Mouse (Mus musculus) right cerebral cortex, postnatal 4 days (tissue): ENCODE measurements around the gene Gper1.
"Not testable (repeated sequence)": the region's sequence is repeated elsewhere in the genome, so short reads cannot be mapped to it uniquely, and the experiment has no call there.

Source experiments
- DNase-seq: peaks from one replicate; pipeline ENCODE4 v3.0.0-alpha.2; 2022

Gene Gper1

DNA sequence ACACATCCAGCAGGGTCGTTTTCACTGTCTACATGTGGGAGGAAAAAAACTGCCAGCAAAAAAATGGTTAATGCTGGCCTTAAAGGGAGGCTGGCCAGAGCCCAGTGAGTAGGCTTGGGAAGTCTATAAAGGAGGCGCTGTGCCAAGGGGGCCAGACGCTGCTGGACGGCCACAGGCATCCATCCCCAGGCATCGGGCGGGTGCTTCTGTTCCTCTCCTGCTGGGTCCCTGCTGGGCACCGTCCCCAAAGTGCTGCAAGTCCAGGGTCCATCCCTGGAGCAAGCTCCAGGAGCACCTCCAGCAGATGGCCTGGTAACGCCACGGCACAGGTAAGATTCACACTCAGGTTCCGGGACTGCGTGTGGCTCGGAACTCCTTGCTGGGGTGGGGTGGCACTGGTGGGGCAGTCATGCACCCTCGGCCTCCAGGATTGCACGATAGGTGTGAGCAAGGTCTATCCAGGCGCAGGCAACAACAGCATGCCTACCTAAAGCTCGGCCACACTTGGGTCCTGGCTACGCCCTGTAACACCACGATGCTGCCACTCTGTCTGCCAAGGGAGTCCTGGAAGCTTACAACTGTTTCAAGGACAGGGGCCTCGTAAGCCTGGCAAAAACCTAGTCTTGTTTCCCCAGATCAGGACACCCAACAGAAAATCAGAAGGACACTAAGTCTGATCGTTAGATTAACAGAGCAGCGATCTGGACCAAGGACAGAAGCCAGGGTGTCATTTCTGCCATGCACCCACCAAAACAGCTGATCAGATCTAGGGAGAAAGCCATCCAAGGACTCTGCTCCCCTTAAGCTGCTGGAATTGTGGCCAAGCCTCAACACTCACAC, at the start of gene Gper1:
Gper1 (plus strand) TSS at position 126 of the 840 bp plus-strand sequence.
- peak; percentile 67 for DNase-seq

DNA sequence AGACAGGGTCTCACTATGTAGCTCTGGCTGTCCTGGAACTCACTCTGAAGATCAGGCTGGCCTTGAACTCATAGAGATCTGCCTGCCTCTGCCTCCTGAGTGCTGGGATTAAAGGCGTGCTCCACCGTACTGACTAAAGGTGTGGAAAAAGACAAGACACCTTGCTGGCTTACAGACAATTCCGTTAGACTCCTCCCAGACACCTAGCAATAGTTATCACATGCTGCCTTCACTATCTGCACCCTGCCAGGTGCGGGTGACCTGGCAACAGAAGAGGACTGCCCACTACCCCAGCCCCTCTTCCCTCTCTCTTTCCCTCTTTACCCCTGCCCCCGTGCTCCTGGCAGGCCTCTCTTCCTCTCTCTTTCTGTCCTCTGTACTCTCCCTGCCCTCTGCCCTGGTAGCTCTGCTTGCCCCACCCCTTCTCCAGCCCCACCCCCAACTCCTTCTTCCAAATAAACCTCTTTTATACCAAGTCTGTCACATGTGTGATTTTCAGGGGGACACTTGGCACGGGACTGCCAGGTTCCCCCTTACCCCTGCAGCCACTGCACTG, 49.0 kb upstream of the Gper1 start:
- no peak for DNase-seq

DNA sequence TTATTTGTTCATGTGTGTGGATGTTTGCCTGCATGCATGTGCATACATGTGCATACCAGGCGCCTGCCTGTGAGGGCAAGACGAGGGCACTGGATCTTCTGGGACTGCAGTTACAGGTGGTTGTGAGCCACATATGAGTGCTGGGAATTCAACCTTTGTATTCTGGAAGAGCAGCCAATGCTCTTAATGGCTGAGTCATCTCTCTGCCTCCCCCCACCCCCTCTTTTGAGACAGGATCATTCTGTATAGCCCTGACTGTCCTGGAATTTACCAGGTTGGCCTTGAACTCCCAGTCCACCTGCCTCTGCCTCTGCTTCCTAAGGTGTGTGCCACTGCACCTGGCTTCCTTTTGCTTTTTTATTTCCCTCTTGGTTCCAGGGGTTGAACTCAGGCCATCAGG, 48.1 kb upstream of the Gper1 start:
- DNase-seq, result no peak

DNA sequence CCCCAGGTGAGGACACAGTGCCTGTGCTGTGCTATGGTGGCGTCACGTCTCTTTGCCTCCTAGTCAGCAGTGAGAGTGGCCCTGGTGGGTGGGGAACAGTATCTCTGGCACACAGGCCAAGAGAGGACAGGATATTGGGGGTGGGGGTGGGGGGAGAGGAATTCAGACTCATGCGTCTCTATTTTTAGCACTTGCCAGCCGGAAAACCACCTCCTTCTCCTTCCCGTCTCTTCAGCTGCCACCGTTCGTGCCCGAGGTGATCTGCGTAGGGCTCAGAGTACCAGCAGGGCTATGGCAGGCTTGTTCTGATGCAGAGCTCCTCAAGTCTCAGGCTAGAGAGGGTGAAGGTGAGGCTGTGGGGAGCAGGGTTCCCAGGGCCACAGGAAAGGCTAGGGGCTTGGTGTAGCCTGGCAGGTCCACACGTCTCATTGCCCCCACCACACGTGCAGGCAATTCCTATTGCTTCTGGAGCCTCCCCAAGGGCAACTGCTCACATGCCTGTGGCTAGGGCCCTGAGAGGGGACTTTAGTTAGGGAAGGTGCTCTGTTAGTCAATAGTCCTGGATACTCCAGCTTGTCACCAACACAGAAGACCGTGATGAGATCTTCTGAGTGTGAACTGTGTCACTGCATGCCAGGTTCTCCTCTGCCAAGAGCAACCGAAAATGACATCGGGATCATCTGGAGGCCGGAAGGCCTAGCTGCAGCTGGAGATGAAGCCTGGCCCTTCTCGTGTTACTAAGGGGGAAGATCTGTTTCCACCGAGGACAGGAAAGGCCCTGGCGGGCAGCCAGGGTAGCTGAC, 45.3 kb upstream of the Gper1 start, which contains the start of gene Gpr146:
Gpr146 (plus strand) TSS at position 230 of the 803 bp plus-strand sequence.
- DNase-seq, result peak; percentile 45

DNA sequence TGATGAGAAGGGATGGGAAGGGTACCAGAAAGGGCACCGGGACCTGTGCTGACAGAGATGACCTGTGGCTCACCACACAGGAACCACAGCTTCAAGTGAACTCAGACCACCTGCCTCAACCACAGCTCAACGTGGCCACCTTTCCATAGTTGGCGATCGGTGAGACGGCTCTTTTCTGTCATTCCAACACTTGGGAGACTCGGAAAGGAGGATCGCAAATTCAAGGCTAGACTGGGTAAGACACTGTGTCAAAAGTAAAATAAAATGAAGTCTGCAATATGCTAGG, 44.7 kb upstream of the Gper1 start:
- no peak for DNase-seq

DNA sequence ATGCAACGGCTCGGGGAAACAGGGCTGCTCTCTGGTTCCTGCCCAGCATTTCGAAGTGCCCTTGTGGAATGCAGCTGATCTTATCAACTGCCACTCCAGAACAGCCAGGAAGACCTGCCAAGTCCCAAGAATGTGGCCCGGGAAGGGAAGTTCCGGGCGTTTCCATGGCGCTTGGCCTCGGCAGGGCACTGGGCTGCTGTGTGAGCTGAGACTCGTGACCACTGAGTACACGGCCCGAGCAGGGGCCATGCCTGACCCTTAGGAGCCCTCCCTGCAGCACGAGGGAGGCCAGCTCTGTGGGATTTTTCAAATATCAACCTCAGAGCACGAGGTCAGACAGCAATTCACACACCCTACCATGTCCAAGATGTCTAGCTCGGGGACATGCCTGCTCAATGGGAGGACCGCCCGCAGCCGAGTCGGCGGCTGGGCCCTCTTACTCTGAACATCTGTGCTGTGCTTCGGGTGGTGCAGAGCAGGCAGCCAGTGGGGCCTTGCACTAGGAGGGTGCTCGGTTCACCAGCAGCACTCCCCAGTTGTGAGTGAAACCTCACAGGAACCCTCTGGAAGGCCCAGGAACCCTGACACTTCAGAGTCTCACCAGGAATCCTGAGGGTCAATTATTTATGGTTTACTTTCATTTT, 43.8 kb upstream of the Gper1 start:
- DNase-seq, result no peak

DNA sequence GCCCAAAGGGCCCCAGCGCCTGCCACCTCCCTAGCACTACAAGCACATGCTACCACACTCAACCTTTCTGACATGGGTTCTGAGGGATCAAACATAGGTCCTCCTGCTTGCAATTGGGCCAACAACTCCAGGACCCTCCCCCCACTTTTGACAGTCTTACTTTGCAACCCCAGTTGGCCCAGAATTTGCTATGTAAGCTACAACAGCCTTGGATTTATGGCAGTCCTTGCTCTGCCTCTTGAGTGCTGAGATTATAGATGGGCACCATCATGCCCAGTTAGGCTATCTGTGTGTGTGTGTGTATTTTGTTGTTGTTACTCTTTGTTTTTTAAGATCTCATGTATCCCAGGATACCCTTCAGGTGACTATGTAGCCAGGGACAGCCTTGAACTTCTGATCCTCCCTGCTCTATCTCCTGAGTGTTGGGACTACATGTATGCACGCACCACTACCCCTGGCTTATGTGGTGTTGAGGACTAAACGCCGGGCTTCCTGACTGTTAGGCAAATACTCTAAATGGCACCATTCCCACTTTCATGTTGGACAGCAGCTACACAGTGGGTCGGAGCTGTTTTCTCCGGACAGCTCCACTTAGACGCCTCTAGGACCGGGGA, 43.1 kb upstream of the Gper1 start:
- DNase-seq, result no peak

DNA sequence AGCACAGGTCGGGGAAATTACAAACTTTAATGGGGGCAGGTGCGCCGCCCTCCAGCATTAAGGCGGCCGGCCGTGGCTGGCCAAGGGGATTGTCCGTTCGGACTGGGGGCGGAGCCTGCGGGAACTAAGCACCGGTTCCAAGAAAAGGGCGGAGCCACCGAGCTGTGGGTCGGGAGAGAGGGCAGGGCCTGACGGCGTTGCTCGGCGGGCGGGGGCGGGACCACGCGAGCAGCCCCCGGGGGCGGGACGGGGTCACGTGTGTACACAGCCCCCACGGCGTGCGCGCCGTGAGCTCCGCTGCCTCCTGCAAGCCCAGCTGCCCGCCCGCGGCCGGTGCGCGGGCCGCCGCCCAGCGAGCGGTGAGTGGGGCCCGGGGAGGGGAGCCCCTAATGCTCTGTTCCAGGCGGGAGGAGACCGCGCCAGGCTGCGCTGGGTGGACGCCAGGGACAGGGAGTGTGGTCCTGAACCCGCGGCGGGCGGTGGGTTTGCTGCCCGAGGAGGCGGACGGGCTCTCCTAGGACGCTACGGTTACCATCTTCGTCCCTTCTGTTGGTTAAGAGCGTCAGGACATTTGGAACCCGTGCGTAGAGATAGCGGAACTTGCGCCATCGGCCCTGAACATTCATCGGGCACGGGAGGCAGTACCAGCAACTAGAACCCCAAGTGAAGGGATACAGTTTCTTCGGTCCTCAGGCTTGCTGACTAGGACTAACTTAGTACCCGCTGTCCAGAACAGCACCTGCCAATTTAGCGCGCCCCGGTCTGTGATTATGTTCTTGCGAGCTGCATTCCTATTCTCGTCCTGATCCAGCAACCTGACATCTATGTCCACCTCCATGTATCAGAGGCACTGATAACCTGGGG, 42.3 kb upstream of the Gper1 start:
- DNase-seq, result peak; percentile 76

DNA sequence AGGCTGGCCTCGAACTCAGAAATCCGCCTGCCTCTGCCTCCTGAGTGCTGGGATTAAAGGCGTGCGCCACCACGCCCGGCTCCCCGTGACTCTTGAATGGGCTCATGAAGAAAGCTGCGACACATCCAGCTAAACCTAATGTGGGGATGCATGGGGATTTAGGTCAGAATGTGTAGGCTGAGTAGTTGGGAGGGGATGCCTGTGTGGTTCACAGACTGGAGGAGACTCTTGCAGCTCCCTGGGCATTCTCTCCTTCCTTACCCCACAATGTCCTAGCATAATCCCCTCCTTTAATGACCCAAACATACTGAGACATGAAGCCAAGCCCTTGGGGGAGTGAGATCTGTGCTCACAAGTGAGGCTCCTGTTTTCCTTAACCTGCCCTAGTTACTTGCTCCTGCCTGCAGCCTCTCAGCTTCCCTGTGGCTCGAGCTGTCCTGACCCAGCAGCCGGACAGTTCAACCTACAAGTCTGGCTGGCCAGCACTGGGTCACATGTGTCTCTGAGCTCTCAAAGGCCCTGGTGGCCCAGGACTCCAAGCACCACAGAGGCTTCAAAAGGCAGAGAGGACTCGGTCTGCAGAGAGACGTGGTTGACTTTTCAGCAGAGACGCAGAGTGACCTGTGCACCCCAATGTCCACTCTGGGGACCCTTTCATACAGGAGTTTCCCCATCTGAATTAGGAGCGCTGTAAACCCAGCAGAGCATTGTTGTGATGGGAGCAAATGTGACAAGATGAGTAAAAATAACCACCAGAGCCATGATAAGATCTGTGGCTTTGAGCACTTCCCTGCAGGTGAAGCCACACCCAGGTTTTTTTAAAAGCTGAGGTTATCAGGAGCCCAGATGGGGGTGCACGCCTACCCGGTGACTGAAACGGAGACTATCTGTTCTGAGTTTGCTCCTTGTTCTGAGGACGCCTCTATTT, 41.1 kb upstream of the Gper1 start:
- no peak for DNase-seq

DNA sequence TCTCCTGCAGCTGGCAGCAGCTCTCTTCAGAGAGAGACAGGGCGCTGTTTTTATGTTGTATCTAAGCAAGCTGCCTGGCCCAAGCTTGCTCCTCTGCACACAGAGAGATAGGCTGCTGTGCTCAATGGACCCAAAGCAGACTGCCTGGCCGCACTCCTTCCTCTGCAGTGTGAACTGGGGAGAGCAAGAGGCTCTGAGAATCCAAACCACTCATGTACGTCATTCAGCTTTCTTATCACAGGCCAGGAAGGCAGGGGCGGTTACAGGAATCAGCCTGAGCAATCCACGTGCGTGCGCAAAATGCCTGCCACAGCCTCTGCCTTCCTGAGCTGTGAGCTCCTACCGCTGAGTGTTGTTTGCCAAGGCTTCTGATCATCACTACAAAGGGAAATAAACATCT, 40.2 kb upstream of the Gper1 start:
- DNase-seq, result no peak

DNA sequence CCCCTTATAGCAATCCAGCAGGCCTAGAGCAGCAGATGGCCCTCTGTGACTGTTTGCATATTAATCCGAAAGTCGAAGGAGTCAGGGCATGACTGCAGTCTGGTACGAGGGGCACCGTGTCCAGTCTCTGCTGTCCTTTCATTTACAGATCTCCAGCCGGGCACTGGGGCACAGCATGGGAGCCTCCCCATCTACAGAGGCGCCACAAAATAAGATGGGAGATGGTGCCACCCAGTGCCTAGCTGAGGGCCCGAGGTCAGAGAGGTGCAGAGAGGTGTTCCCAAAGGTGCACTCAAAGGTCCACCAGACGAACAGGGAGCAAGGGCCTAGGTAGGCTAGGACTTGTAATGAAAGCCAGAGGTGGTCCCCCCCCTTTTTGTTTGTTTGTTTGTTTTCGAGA, 39.7 kb upstream of the Gper1 start:
- no peak for DNase-seq

DNA sequence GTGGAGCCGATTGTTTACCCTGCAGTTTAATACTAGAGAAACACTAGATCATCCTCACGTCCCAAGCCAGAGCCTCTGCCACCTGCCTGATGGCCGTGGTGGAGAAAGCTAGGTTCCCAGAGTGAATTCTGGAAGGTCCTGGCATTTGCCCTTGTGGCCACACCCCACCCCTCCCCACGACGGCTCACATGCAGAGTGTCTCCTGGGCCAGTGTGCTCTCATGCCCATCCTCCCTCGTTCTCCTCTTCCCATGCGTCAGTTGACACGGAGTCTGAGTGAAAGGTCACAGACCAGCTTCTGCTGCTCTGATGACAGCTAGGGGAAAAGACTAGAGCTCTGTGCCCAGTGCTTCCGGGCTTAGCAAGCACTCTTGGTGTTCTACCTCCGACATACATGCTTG, 38.4 kb upstream of the Gper1 start:
- DNase-seq, result no peak

DNA sequence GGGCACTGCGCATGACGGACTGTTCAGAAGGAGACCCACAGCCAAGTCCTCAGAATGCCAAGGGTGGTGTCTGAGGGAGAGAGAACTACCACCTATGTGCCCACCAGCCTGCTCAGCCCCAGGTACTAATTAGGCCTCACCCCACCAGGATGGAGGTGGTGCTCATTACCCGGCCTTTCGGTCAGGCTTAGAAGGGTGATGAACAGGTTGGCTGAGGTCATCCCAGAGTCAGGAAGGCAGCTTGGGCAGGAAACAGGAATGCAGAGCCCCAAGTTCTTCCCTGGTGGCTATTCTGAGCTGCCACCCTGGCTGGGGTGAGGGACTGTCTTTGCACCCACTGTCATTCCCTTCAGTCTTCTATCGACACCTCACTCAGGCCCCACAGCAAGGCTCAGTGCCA, 36.9 kb upstream of the Gper1 start:
- no peak for DNase-seq

DNA sequence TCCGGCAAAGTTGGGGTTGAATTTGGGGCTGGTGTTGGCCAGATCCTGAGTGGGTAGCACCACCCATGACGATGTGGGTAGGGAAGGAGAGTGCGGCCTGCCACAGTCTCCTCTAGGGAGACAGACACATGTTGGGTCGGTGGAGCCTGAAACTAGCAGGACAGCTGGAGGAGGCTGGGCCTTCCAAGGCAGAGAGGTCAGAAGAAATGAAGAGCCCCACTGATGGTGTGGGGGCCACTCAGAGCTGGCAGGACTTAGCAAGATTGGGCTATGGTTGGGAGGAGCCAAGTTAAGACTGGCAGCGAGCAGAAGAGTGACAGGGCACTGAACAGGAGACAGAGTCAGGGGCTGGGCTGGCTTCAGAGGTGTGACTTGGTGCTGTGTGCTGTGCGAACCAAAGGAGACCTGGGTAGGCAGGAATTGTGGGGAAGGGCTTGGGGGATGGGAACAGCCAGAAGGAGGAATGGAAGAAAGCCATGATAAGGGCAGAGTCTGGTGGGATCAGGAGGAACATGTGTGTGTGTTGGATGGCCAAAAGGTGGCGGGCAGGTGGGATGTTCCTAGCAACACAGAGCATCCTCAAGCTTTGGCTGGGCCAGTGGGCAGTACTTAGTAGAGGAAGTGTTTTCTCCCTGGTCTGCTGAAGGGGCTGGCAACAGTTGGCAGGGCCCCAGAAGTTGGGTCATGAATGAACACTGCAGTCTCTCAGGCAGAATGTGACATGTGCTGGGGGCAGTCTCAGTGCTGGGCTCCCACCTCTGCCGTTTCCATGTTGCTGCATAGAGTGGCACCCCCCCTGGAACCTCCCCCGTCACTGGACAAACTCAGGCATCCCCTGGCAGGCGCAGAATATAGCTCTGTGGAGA, 35.4 kb upstream of the Gper1 start:
- DNase-seq, result peak; percentile 59

DNA sequence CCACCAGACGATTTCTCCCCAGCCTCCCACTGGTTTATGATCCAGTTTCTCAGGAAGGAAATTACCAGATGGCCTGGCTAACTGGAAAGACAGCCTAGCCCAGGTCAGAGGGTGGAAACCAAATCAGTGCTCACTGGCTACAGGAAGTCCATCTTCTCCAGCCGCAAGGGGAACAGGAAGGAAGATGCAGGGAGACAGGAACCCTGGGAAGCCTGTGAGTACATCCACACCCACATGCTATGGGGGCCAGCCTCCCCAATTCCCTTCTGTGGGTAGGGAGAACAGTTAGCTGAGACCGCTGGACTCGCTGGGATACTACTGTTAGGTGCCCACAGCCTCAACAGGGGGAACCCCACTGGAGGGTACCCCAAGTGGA, 34.8 kb upstream of the Gper1 start:
- no peak for DNase-seq

DNA sequence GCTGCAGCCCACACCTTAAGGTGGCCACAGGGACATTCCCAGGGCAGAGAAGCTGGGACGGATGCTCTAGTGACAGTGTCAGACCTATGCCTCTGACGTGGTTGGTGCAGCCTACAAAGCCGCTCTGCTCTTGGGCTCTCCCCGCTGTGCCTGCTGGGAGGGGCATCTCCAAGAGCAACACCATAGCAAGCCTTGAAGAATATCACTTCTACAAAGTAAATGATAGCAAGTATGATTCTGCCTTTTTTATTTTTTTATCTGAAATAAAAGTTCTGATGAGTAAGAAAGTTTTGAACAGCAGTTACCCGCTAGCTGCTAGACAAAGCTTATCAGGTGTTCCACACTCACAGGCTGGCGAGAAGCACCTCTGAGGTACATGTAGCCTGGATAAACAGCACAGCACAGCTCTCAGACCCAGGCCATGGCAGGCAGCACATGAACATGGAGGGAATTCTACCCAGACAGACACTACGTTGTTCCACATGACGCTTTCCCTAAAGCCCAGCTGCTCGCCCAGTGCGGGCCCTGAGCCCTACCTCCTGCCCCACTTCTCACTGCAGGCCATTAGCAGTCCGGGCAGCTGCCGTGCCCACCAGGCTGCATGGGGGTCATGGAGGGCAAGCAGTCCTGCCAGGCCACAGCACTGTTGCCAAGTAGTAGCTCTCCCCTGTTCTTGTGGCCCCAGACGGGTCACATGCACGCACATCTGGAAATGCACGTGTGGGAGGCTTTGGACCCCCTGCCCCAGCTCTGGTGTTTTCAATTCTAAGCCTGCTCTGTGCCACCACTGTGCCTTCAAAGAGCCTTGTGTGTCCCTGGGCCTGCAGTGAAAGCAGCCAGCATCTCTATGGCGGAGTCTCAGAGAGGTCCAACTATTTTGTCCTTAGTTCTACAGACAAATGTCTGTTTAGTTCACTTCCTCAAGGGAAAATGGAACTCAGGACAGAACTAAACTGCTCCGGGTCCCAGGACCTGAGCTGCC, 34.0 kb upstream of the Gper1 start:
- peak; percentile 41 for DNase-seq

DNA sequence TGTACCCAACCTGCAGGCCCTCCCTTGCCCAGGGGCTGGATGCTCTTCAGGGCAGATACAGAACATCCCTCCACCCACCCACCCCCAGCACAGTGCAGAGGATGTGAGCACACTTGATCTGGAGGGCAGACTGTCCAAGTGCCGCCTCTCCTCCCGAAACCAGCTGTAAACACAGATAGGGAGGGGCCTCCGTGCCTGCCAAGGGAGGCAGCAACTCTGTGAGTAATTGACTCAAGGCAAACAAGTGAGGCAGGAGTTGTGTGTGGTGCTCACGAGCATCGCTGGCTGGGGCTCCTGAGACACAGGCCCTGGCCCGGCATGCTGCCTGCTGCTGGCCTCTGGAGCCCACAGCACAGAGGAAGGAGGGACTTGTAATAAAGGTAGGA, 33.3 kb upstream of the Gper1 start:
- peak; percentile 29 for DNase-seq

DNA sequence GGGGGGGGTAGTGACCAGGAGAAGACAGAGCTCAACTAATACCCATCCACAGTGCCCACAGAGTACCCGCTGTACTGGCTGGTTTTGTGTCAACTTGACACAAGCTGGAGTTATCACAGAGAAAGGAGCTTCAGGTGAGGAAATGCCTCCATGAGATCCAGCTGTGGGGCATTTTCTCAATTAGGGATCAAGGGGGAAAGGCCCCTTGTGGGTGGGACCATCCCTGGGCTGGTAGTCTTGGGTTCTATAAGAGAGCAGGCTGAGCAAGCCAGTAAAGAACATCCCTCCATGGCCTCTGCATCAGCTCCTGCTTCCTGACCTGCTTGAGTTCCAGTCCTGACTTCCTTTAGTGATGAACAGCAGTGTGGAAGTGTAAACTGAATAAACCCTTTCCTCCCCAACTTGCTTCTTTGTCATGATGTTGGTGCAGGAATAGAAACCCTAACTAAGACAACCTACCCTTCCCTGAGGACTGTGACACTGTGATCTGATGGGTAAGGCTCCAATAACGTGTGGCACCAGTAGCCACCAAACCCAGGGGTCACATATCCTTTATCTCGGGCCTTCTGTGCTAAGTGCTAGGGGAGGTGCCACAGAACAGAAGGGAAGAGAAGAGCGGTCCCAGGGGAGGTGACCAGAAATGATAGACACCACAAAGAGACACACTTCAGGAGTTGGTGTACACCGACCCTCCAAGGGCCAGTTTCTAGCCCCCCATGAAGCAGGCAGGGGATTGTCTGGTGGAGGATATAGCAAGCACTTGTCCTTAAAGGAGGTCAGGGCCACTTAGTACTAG, 32.4 kb upstream of the Gper1 start:
- not testable (repeated sequence) for DNase-seq
